Mouse (Mus musculus): ENCODE data around the gene Gm28036. TPM values are rescaled to one million over a fixed set of nuclear protein-coding genes. Genes with fewer than 3 reads are reported as not detected.
A peak's percentile ranks its signal among the peaks of the same experiment; 100 is the strongest.
"Not testable (repeated sequence)": the region's sequence is repeated elsewhere in the genome, so short reads cannot be mapped to it uniquely, and the experiment has no call there.

The Gm28036 gene
- total RNA-seq (2022) = 10 to 100 TPM; 17.8 to 23.4 (median 20.3) TPM

GRCm38 (mm10) chr2:156126992-156127391, at the start of gene Gm28036:
Gm28036 (minus strand) TSS chr2:156127092.
- no peak for DNase-seq (ENCODE audit: low spot score in 2 of 2)

GRCm38 (mm10) chr2:156166557-156166956, 39.7 kb upstream of the Gm28036 start:
- no peak for DNase-seq (ENCODE audit: low spot score in 2 of 2)

- DNase-seq (ENCODE audit: low spot score in 2 of 2) = no peak
These were observed 38.6 kb upstream of the Gm28036 start for GRCm38 (mm10) chr2:156165478-156165877.

- DNase-seq (ENCODE audit: low spot score in 2 of 2) = no peak
These were observed 24.6 kb upstream of the Gm28036 start for GRCm38 (mm10) chr2:156151538-156151937.

- no peak for DNase-seq (ENCODE audit: low spot score in 2 of 2)
These were observed 20.5 kb upstream of the Gm28036 start for GRCm38 (mm10) chr2:156147316-156147915.

- no peak for DNase-seq (ENCODE audit: low spot score in 2 of 2)
These were observed 19.5 kb upstream of the Gm28036 start for GRCm38 (mm10) chr2:156146272-156146989.

- no peak for DNase-seq (ENCODE audit: low spot score in 2 of 2)
These were observed 18.7 kb upstream of the Gm28036 start for GRCm38 (mm10) chr2:156145486-156146130.

- peak; percentile 86 to 93 for DNase-seq (ENCODE audit: low spot score in 2 of 2)
These were observed 17.2 kb upstream of the Gm28036 start, which contains the start of the genes Romo1 and Nfs1 for GRCm38 (mm10) chr2:156143953-156144724. Romo1 (plus strand) TSS chr2:156144039. Nfs1 (minus strand) TSS chr2:156144186.

GRCm38 (mm10) chr2:156143367-156143766, 16.5 kb upstream of the Gm28036 start:
- DNase-seq (ENCODE audit: low spot score in 2 of 2) = no peak

GRCm38 (mm10) chr2:156142820-156143219, 15.9 kb upstream of the Gm28036 start:
- DNase-seq (ENCODE audit: low spot score in 2 of 2) = no peak

GRCm38 (mm10) chr2:156135695-156136094, 8.8 kb upstream of the Gm28036 start:
- no peak for DNase-seq (ENCODE audit: low spot score in 2 of 2)

- DNase-seq (ENCODE audit: low spot score in 2 of 2) = no peak
These were observed 7.3 kb upstream of the Gm28036 start for GRCm38 (mm10) chr2:156134161-156134560.

- DNase-seq (ENCODE audit: low spot score in 2 of 2) = no peak
These were observed 3.2 kb downstream of the Gm28036 start for GRCm38 (mm10) chr2:156123731-156124130.

- no peak for DNase-seq (ENCODE audit: low spot score in 2 of 2)
These were observed 7.3 kb downstream of the Gm28036 start for GRCm38 (mm10) chr2:156119566-156119965.

- not testable (repeated sequence) for DNase-seq (ENCODE audit: low spot score in 2 of 2)
These were observed 14.8 kb downstream of the Gm28036 start for GRCm38 (mm10) chr2:156112080-156112423.

- peak; percentile 76 to 87 for DNase-seq (ENCODE audit: low spot score in 2 of 2)
These were observed 15.4 kb downstream of the Gm28036 start, which contains the start of the genes Cpne1 and Rbm12 for GRCm38 (mm10) chr2:156111358-156112079. Cpne1 (minus strand) TSS chr2:156111965. Rbm12 (minus strand) TSS chr2:156111978.

- no peak for DNase-seq (ENCODE audit: low spot score in 2 of 2)
These were observed 16.1 kb downstream of the Gm28036 start for GRCm38 (mm10) chr2:156110627-156111357.

- DNase-seq (ENCODE audit: low spot score in 2 of 2) = no peak
These were observed 35.0 kb downstream of the Gm28036 start for GRCm38 (mm10) chr2:156091926-156092325.

- DNase-seq (ENCODE audit: low spot score in 2 of 2) = no peak
These were observed 37.1 kb downstream of the Gm28036 start for GRCm38 (mm10) chr2:156089799-156090198.
